Mouse (Mus musculus): ENCODE results near the gene Gm12169. TPM values are rescaled to one million over a fixed set of nuclear protein-coding genes. Genes with fewer than 3 reads are reported as not detected.

Gm12169 gene
- not detected for polyA plus RNA-seq (2012; fragmentation: generic; extraction: Trizol)

GRCm38 (mm10) chr11:46523912-46524311 is at the start of gene Gm12169:
TSS of gene Gm12169 (plus strand) at chr11:46524212.

GRCm38 (mm10) chr11:46571327-46571726 is 47.3 kb downstream of the Gm12169 start, which contains the start of gene BC053393:
TSS of gene BC053393 (plus strand) at chr11:46571536.

Other genes starting within 250 kb of the Gm12169 start
- under 1 TPM; 0.14 to 0.23 TPM for gene Cyfip2, start 211.4 kb upstream of the Gm12169 start, polyA plus RNA-seq (2012; fragmentation: generic; extraction: Trizol)
- gene Itk, start 134.7 kb upstream of the Gm12169 start, polyA plus RNA-seq (2012; fragmentation: generic; extraction: Trizol), result not detected
- not detected for gene Fam71b, start 127.7 kb upstream of the Gm12169 start, polyA plus RNA-seq (2012; fragmentation: generic; extraction: Trizol)
- gene Med7, start 87.3 kb upstream of the Gm12169 start, polyA plus RNA-seq (2012; fragmentation: generic; extraction: Trizol), result 10 to 100 TPM in 1 of 2 experiments, 1 to 10 TPM in 1; 3.5 to 15.5 TPM
- under 1 TPM; 0.11 to 0.19 TPM for gene Havcr2, start 69.3 kb upstream of the Gm12169 start, polyA plus RNA-seq (2012; fragmentation: generic; extraction: Trizol)
- not detected for gene BC053393, start 47.3 kb downstream of the Gm12169 start, polyA plus RNA-seq (2012; fragmentation: generic; extraction: Trizol)
- gene Dppa1, start 105.0 kb downstream of the Gm12169 start, polyA plus RNA-seq (2012; fragmentation: generic; extraction: Trizol), result not detected
- not detected for gene Timd2, start 182.8 kb downstream of the Gm12169 start, polyA plus RNA-seq (2012; fragmentation: generic; extraction: Trizol)
- not detected for gene Havcr1, start 210.9 kb downstream of the Gm12169 start, polyA plus RNA-seq (2012; fragmentation: generic; extraction: Trizol)

All from C3H10T1/2 (cell line).